Mouse (Mus musculus): ENCODE measurements around the gene Grip2. TPM values are rescaled to one million over a fixed set of nuclear protein-coding genes. Genes with fewer than 3 reads are reported as not detected.

The Grip2 gene
- polyA plus RNA-seq, 1 experiment from 2014 or later = 0.06 TPM

- Histone ChIP-seq H3K9ac (replicated peaks; ENCODE audit: low read length) (no peak overlapping the region), H3K4me2 (ENCODE audit: low read depth, low read length) (no peak overlapping the region), H3K27me3 (ENCODE audit: control insufficient read depth, insufficient read depth, low read length) (no peaks in the 10 kb centered on the region), H3K9me3 (replicated peaks; ENCODE audit: control insufficient read depth, low read length) (no peaks in the 10 kb centered on the region), H3K4me3 (ENCODE audit: low read depth, low read length) (no peak overlapping the region), H3K27ac (replicated peaks; ENCODE audit: low read depth, low read length) (peak overlapping the region; percentile 62; the same call in 1 of the 2 replicates), H3K4me1 (ENCODE audit: control insufficient read depth, insufficient read depth, low read length) (peaks cover 17% of the 10 kb centered on the region), H3K36me3 (replicated peaks; ENCODE audit: control insufficient read depth, insufficient read depth, low read depth, low read length) (no peaks in the 10 kb centered on the region)
- WGBS = 75% methylated on average over 2 of the region's 2 CpGs
- no peak for ATAC-seq (replicated peaks; ENCODE audit: insufficient number of reproducible peaks, low FRiP score, low TSS enrichment, low read depth)
- no peak for DNase-seq (ENCODE audit: low spot score)
Observed at GRCm38 (mm10) chr6:91718067-91718466, 109.0 kb downstream of the Grip2 start.

GRCm38 (mm10) chr6:91715988-91716810 is 110.9 kb downstream of the Grip2 start:
- DNase-seq (ENCODE audit: low spot score) (no peak), ATAC-seq (replicated peaks; ENCODE audit: insufficient number of reproducible peaks, low FRiP score, low TSS enrichment, low read depth) (no peak)
- H3K9me3 ChIP-seq (replicated peaks; ENCODE audit: control insufficient read depth, low read length) = no peaks in the 10 kb centered on the region
- no peak overlapping the region for H3K9ac ChIP-seq (replicated peaks; ENCODE audit: low read length)
- no peak overlapping the region for H3K4me3 ChIP-seq (ENCODE audit: low read depth, low read length)
- 73% methylated on average over 6 of the region's 6 CpGs for WGBS
- H3K27ac ChIP-seq (replicated peaks; ENCODE audit: low read depth, low read length) = no peak overlapping the region
- no peaks in the 10 kb centered on the region for H3K36me3 ChIP-seq (replicated peaks; ENCODE audit: control insufficient read depth, insufficient read depth, low read depth, low read length)
- peaks cover 22% of the 10 kb centered on the region for H3K4me1 ChIP-seq (ENCODE audit: control insufficient read depth, insufficient read depth, low read length)
- no peaks in the 10 kb centered on the region for H3K27me3 ChIP-seq (ENCODE audit: control insufficient read depth, insufficient read depth, low read length)
- H3K4me2 ChIP-seq (ENCODE audit: low read depth, low read length) = no peak overlapping the region

GRCm38 (mm10) chr6:91715023-91715422 is 112.0 kb downstream of the Grip2 start:
- WGBS = 81% methylated on average over 8 of the region's 8 CpGs
- Histone ChIP-seq H3K27ac (replicated peaks; ENCODE audit: low read depth, low read length) (no peak overlapping the region), H3K4me2 (ENCODE audit: low read depth, low read length) (no peak overlapping the region), H3K9ac (replicated peaks; ENCODE audit: low read length) (no peak overlapping the region), H3K27me3 (ENCODE audit: control insufficient read depth, insufficient read depth, low read length) (no peaks in the 10 kb centered on the region), H3K9me3 (replicated peaks; ENCODE audit: control insufficient read depth, low read length) (no peaks in the 10 kb centered on the region), H3K4me3 (ENCODE audit: low read depth, low read length) (no peak overlapping the region), H3K4me1 (ENCODE audit: control insufficient read depth, insufficient read depth, low read length) (peaks cover 16% of the 10 kb centered on the region), H3K36me3 (replicated peaks; ENCODE audit: control insufficient read depth, insufficient read depth, low read depth, low read length) (no peaks in the 10 kb centered on the region)
- no peak for ATAC-seq (replicated peaks; ENCODE audit: insufficient number of reproducible peaks, low FRiP score, low TSS enrichment, low read depth)
- DNase-seq (ENCODE audit: low spot score) = no peak

DNA sequence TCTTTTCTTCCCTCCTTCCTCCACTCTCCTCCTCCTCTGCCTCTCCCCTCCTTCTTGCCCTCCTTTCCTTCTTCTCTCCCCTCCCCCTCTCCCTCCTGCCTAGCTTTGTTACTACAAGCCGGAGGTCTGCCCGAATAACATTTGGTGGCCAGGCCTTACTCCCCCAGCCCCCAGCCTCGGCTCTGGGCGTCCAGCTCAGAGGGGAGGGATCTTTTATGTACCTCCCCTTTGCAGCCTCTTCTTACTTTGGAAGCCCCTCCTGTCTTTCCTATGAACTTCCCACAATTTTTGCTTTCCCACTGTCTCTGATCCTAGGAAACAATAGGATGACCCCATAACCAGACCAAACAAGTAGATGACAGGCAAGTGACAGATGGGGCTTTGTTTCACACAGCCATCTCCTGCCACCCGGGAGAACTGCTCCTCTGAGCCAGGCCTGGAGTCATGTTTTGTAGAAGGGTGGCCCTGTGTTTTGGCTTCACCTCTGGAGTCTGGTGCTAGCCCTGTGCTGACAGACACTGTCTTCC is 113.6 kb downstream of the Grip2 start:
- H3K4me1 ChIP-seq (ENCODE audit: control insufficient read depth, insufficient read depth, low read length) = peaks cover 8% of the 10 kb centered on the region
- no peaks in the 10 kb centered on the region for H3K9me3 ChIP-seq (replicated peaks; ENCODE audit: control insufficient read depth, low read length)
- H3K27me3 ChIP-seq (ENCODE audit: control insufficient read depth, insufficient read depth, low read length) = no peaks in the 10 kb centered on the region
- peak overlapping the region; percentile 37; the same call in 1 of the 2 replicates for H3K9ac ChIP-seq (replicated peaks; ENCODE audit: low read length)
- no peak overlapping the region for H3K4me3 ChIP-seq (ENCODE audit: low read depth, low read length)
- peak overlapping the region; percentile 71 for H3K27ac ChIP-seq (replicated peaks; ENCODE audit: low read depth, low read length)
- H3K36me3 ChIP-seq (replicated peaks; ENCODE audit: control insufficient read depth, insufficient read depth, low read depth, low read length) = no peaks in the 10 kb centered on the region; the same call in 1 of the 2 replicates
- DNase-seq (ENCODE audit: low spot score) (peak; percentile 59), ATAC-seq (replicated peaks; ENCODE audit: insufficient number of reproducible peaks, low FRiP score, low TSS enrichment, low read depth) (peak; percentile 40; the same call in 1 of the 2 replicates)
- 1% methylated on average over 5 of the region's 5 CpGs for WGBS
- H3K4me2 ChIP-seq (ENCODE audit: low read depth, low read length) = no peak overlapping the region

DNA sequence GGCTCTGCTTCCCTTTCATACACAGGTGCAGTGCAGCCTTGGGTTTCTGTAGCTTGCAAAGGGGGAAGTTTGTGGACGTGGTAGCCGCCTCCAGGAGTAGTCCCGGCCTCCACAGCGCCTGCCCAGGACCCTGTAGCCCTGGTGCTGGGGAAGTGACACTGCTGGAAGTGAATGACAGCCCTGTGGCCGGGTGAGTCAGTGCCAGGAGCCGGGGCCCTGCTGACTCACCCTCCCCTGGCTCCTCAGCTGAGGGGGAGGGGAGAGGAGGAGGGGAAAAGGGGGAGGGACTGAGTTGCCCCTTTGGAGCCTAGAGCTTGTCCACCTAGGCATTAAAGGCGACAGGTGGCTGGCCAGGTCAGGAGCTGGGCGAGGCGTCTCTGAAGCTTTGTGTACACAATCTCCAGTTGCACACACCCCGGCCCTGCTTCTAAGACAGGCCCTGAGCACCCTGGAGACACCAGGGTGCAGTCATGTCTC is 114.2 kb downstream of the Grip2 start:
- Histone ChIP-seq H3K9ac (replicated peaks; ENCODE audit: low read length) (peak overlapping the region; percentile 37; the same call in 1 of the 2 replicates), H3K27ac (replicated peaks; ENCODE audit: low read depth, low read length) (peak overlapping the region; percentile 71), H3K36me3 (replicated peaks; ENCODE audit: control insufficient read depth, insufficient read depth, low read depth, low read length) (no peaks in the 10 kb centered on the region; the same call in 1 of the 2 replicates), H3K9me3 (replicated peaks; ENCODE audit: control insufficient read depth, low read length) (no peaks in the 10 kb centered on the region), H3K4me1 (ENCODE audit: control insufficient read depth, insufficient read depth, low read length) (peaks cover 8% of the 10 kb centered on the region), H3K4me2 (ENCODE audit: low read depth, low read length) (no peak overlapping the region), H3K4me3 (ENCODE audit: low read depth, low read length) (no peak overlapping the region), H3K27me3 (ENCODE audit: control insufficient read depth, insufficient read depth, low read length) (no peaks in the 10 kb centered on the region)
- DNase-seq (ENCODE audit: low spot score) (peak; percentile 51), ATAC-seq (replicated peaks; ENCODE audit: insufficient number of reproducible peaks, low FRiP score, low TSS enrichment, low read depth) (peak; percentile 36)
- whole genome bisulfite sequencing = 5% methylated on average over 10 of the region's 10 CpGs

- Histone ChIP-seq H3K9ac (replicated peaks; ENCODE audit: low read length) (no peak overlapping the region; the same call in 1 of the 2 replicates), H3K27me3 (ENCODE audit: control insufficient read depth, insufficient read depth, low read length) (no peaks in the 10 kb centered on the region), H3K36me3 (replicated peaks; ENCODE audit: control insufficient read depth, insufficient read depth, low read depth, low read length) (no peaks in the 10 kb centered on the region; the same call in 1 of the 2 replicates), H3K4me2 (ENCODE audit: low read depth, low read length) (no peak overlapping the region), H3K4me3 (ENCODE audit: low read depth, low read length) (no peak overlapping the region), H3K9me3 (replicated peaks; ENCODE audit: control insufficient read depth, low read length) (no peaks in the 10 kb centered on the region), H3K27ac (replicated peaks; ENCODE audit: low read depth, low read length) (peak overlapping the region; percentile 71), H3K4me1 (ENCODE audit: control insufficient read depth, insufficient read depth, low read length) (peaks cover 8% of the 10 kb centered on the region)
- WGBS = 16% methylated on average over 4 of the region's 4 CpGs
- DNase-seq (ENCODE audit: low spot score) = no peak
- peak; percentile 24; the same call in 1 of the 2 replicates for ATAC-seq (replicated peaks; ENCODE audit: insufficient number of reproducible peaks, low FRiP score, low TSS enrichment, low read depth)
Observed at GRCm38 (mm10) chr6:91712097-91712854, 114.8 kb downstream of the Grip2 start.

Data from embryonic facial prominence, embryonic 11.5 days (tissue).